Mouse (Mus musculus) testis, adult 2 months (tissue): Measurements from ENCODE around the gene Tmbim1.

Experiments
- CTCF ChIP-seq: fragments of 200-500 bp; IDR thresholded peaks from 2 replicates; pipeline ENCODE4 v1.5.1; 2012; ENCODE audit warnings: low read depth, mild to moderate bottlenecking, inconsistent platforms, low read length, moderate library complexity; ENCODE audit not compliant: control insufficient read depth, insufficient read depth, insufficient replicate concordance
- POLR2A ChIP-seq: fragments of 200-500 bp; IDR thresholded peaks from 2 replicates; pipeline ENCODE4 v1.6.1; 2012; ENCODE audit warnings: low read depth, mild to moderate bottlenecking, inconsistent platforms, low read length, moderate library complexity; ENCODE audit not compliant: control insufficient read depth

DNA sequence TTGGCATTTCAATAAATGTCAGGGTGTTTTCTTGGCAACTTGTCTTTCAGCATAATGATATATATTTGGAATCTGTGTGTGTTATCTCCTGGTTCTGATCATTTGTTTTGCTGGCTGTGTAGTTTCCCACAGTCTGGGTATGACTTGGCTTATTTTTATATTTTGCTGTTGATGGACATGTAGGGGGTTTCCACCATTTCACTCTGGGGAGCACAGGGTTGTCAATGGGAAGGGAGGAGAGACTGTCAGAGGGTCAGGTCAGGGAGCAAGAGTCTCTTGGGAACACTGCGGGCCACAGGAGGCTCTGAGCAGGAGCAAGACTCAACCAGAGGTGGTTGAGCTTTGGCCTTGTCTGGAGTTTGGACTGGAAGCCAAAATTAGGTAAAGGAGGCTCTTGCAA, 36.9 kb upstream of the Tmbim1 start:
- TF ChIP-seq POLR2A (no peak), CTCF (no peak)
